Mouse (Mus musculus) mouse embryonic stem cell (cell line): ENCODE measurements around the gene Zfp217.

Experiments
- in situ Hi-C, 2 experiments: fragments of 300-500 bp; cut with MboI; formaldehyde crosslinking; loops; 1 replicate in 1 of 2; 3 replicates in 1 of 2; pipeline ENCODE4 v1.14.3; 2019 to 2020; ENCODE audit warnings: low sequenced_read_pairs in 2 of 2, low pct_unique_long_range_greater_than_20kb in 1 of 2, mixed read lengths in 1 of 2; ENCODE audit not compliant: unreplicated experiment in 1 of 2

Gene Zfp217

DNA sequence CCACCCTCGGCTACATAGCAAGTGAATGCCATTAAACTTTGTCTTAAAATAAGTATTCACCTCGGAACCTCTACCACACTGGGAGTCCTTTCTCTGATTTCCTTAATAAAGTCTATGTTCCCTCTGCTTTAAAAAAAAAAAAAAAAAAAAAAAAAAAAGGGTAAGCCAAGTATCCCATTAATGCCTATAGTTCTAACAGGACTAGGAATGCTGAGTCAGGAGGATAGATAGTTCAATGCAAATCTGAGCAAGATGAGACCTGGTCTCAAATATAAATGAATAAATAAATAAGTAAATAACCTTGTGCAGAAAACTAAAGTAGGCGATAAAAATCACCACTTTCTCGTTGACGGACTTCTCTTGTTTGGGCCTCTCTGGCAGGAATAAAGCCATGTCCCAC, 6.4 kb downstream of the Zfp217 start:
- in situ Hi-C loops, result no loop called here

DNA sequence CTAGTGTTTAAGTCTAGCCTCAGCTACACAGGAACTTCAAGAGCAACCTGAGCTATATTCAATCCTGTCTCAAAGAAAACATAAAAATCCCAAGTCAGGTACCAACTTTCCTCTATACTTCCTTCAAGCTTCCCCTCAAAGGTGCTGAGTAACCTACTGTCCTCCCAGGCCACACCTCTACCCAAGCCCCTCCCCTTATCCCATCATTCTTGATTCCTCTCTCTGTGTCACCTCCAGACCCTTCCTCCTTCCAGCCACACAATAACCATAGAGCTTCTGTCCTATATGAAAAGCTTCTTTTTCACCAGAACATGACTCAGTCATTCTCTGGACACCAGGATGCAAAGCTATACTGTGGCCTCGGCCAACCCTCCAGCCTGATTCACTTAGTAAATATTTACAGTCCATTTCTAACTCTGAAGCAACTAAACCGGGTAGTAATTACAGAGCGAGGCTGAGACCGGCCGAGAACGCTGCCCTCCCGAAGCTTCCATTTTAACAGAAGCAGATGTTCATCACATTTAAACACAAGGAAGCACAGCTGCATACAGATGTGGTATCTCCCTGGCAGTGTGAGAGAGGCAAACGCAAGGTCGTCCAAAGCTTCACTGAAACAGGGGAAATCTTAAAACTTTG, 8.4 kb downstream of the Zfp217 start:
- in situ Hi-C loops, result no loop called here

DNA sequence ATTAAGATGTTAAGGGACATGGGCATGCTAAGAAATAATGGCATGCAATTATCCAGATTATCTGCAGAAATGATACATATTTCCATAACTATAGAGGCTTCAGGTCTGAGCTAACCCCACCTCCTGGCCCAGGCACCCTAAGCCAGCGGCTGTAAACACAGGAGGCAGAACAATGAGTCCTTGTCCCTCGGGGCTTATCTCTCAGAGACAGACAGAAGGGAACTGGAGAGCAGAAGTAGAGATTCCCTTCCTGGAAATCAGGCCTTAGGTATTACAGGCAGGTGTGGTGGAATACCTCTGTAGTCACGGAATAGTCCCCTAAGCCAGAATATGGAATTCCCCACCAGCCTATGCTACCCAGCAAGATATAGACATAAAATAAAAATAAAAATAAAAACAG, 11.0 kb downstream of the Zfp217 start:
- in situ Hi-C loops, result no loop called here

DNA sequence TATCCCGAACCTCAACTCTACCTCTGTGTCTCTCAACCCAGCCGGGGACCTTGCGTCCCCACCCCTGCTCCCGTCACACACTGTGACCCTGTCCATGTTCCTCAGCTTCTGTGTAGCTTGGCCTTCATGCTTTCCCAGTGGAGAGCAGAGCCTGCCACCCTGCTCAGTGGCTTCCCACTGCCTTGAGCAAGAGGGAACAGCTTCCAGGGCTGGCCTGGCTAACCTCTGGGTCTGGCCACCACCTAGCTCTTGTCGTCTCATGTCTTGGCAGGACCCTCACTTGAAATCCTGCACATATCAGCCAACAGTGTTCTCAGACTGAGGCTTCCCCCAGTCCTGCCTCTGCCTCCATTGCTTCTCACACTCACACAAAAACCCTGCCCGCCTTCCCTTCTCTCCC, 12.1 kb downstream of the Zfp217 start:
- in situ Hi-C loops, result no loop called here

- in situ Hi-C loops, result no loop called here
Measured at GRCm38 (mm10) chr2:170134026-170134690, 13.7 kb downstream of the Zfp217 start.

- in situ Hi-C loops, result no loop called here
Measured at GRCm38 (mm10) chr2:170133093-170133731, 14.7 kb downstream of the Zfp217 start.

DNA sequence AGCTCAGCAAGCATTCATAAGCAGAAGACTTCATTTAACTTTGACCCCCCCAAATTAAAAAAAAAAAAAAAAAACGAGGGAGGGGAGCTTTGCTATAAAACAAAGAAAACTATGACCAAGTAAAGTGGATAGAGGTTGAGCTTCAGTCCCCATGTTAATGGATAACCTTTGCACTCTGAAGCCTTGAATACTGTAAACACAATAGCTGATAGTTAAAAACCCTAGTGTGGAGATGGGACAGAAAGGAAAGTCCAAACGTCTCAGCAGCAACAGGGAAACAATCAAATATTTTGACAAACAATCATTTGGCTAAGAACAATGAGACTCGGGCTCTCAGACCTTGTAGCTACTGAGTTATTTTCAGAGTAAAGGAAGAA, 15.2 kb downstream of the Zfp217 start:
- in situ Hi-C loops, result no loop called here

DNA sequence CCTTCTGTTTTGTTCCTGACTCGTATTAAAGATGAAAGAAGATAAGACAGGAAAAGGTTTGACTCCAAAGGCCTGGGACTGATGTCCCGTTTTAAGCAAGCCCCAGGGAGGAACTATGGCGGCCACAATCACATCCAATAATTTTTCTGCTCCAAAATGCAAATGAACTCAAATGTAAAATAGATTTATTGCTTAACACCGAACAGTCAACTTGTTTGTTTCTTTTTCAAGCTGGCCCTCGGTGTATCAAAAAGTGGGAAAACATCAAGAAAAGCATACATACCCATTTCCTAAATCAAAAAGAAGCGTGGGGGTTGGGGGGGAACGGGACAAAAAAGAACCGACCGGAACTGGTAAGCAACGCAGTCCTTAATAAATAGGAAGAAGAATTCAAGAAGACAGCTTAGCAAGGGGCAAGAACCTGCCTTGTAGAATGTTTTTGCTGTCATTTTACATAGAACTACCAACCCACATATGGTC, 15.9 kb downstream of the Zfp217 start:
- in situ Hi-C loops, result no loop called here

DNA sequence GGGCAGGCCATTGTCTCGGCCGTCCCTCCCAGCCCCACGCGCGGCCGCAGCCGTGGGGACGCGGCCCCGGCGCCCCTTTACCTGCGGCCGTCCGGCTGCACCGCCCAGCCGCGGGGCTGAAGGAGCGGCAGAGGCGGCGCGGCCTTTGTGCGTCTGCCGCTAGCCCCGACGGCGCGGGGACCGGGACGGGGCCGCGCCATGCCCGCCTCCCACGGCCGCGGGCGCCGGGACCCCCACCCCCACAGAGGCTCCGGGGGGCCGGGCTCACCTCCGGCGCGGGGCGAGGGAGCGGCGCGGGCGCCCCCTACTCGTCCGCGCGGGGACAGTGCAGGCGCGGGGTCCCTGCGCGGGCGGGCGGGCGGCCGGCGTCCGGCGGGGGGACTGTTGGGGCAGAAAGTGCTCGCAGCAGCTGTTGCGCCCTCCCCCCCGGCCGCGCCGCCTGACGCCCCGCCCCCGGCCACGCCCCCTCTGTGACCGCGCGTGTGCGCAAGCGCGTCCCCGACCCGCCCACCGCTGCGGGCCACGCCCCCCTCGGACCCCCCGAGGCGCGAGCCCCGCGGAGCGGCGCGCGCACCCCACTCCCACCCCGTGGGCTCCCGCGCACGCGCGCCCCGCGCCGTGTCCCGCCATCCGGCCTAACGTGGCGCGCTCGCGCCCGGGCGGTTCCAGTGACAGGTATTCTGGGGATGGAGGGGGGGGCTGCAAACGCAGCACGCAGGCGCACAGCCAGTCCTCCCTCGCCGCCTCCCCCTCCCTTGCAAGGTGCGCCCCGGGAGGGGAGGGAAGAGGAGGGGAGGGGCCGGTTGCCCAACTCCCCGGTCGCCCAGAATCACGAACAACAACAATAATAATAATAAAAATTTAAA, 16.9 kb downstream of the Zfp217 start:
- in situ Hi-C loops, result no loop called here

DNA sequence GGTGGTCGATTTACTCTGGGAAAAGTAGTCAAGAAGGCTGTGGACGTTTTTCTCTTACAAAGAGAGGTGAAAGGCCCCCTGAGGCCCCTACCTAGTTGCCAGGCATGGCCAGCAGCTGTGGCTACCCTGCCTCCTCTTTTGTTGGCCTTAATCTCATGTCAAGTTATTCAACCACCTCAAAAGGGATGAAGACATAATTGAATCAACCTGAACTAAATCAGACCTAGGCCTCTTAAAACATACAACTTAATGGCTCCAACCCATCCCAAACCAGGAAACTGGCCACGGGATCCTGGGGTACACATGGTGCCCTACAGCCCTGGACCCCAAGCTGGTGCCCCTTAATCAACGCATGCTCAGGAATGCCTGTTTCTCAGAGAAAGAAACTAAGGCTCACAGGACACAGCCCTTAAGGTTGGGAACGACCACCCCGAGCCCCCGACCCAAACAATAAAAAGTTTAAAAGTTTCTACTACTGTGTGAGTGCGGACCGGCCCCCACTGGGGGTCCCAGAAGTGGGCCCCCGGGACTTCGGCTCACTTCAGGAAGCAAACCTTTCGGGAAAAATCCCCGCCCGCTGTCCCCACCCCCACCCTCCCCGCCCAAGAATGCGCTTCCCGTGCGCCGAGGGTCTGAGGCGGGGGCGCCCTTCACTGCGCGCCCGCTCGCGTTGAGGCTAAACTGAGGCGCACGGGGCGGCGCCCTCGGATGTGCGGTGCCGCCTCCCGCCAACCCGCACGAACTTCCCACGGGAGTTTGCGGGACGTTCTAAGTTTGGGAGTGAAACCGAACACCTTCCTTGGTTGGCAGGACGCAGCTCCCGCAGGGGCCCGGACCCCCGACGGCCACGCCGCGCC, 17.8 kb downstream of the Zfp217 start:
- in situ Hi-C loops, result loop anchor here (5.0 to 10.0 kb wide), 2 partner anchors 77 to 85 kb away; no protein-coding TSS in a partner anchor

DNA sequence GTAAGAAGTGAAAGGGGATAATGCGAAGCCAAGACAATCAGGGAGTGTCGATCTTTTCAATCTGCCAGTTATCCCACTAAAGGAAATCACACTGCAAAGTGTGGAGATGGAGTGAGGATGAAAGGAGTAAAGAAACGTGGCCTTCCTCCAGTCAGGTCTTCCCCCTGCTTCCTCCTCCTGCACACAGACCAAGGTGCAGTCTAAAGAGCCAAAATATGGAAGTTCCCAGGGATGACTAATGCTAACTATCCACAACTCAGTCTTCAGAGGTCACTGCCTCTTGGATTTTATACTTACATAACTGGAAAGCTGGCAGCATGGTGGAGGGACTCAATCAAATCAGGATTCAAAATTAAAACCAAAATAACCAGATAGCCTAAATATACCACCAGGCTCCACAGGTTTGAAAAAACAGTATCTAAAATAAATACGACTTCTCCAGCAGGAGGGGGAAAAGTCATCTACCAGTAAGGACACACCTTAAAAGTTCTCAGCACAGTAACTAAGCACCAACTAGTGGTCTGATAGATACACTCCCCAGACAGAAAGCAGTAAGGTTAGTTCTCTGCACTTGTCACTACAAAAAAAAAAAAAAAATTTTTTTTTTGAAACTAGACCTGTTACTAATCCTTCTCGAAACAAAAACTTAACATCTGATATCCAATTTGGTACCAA, 18.5 kb downstream of the Zfp217 start:
- in situ Hi-C loops, result loop anchor here (5.0 to 10.0 kb wide), 2 partner anchors 78 to 85 kb away; no protein-coding TSS in a partner anchor

DNA sequence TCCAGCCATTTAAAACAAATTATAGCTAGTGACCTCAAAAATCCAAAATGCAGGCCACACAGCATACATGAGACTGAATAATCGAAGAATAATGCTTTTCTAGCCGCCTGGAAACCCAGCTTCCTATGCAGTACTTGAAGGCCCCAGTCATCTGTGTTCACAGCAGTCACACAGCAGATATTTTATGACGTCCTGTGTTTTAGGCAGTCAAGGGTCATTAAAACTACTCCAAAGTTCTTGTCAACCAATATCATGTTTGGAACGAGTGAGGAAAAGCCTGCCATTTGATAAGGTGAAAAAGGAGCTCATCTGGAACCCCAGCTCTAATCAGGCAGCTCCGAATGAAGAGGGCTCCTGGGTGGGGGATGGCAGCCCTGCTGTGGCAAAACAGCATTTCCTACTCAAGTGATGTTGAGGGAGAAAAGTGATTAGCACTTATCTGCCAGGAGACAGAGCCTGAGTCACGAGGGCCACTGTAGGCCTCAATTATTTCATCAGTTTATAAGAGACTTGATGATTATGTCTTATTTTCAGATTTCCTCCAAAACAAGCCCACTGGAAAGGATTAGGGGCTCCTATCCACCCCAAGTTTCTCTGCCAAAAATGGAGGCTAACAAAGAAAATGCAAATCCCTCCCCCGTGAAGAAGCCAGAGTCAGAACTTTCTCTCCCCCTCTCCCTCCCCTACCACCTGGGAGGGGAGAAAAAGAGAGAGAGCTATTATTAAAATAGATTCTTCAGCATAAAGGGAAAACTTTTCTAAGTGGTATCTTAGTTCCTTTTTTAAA, 19.2 kb downstream of the Zfp217 start:
- in situ Hi-C loops, result loop anchor here (5.0 to 10.0 kb wide), 2 partner anchors 79 to 86 kb away; no protein-coding TSS in a partner anchor

- in situ Hi-C loops, result loop anchor here (5.0 to 10.0 kb wide), 2 partner anchors 80 to 87 kb away; no protein-coding TSS in a partner anchor
Measured at GRCm38 (mm10) chr2:170127523-170127922, 20.4 kb downstream of the Zfp217 start.

GRCm38 (mm10) chr2:170126266-170126665, 21.6 kb downstream of the Zfp217 start:
- in situ Hi-C loops, result loop anchor here (5.0 to 10.0 kb wide), 2 partner anchors 81 to 89 kb away; no protein-coding TSS in a partner anchor

GRCm38 (mm10) chr2:170122197-170122596, 25.7 kb downstream of the Zfp217 start:
- in situ Hi-C loops, result loop anchor here in 1 of 2 experiments (10.0 kb wide), 1 partner anchor 93 kb away; no protein-coding TSS in a partner anchor
